Mouse (Mus musculus): ENCODE measurements around the gene Lrrc58. TPM values are rescaled to one million over a fixed set of nuclear protein-coding genes. Genes with fewer than 3 reads are reported as not detected.

Gene Lrrc58
- total RNA-seq, 2 experiments from 2014 or later, result 41.3 to 66.4 TPM

DNA sequence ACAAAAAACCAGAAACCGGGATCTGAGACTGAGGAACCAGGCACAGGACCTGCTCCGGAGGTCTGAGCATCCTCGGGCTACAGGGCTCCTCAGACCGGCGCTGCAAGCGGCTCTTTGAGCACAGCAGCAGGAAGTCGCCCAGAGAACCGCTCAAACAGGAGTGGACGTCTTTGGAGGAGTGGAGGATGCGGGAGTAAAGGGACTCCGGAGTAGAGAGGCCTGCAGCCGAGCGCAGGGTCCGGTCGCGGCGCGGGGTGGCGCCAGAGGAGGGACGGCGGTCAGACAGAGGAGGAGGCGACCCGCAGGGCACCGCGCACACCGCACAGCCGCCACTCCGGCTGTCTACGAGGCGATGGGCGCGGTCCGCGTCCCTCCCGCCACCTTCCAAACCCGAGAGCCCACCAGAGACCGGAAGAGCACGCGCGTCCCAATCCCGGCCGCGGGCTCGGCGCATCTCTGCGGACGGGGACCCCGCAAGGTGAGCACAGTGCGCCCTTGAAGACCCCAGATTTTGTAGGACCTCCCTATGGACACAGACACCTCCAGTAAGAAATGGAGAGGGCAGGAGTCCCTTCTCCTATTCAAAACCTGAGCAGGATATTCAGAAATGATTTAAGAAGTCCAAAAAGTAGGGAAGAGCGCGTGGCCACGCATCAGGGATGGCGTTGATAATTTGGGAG is 48.1 kb downstream of the Lrrc58 start, which contains the start of gene Gpr156:
TSS of gene Gpr156 (plus strand) at position 359 of the 680 bp plus-strand sequence.
- intact Hi-C loops (cut with DNase I; ENCODE audit: low total_unique reads), result no loop called here
- DNase-seq, result peak; percentile 58

DNA sequence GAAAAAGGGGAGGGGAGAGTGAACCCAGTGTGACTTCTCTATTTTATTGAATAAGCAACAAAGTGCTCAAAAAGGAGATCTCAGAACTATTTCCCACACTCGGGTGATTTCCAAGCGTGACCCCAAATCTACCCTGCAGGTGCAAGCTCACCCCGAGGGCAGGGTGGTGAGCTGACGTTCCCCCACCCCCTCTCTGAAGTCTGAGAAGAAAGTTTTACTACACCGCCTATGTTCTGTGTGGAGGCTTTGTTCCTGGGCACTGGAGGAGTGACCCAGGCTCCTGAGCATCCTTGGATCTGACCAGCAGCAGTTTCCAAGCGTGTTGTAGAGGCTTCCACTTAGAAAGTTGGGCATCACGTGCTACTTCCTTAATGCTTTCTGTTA is 48.6 kb downstream of the Lrrc58 start:
- intact Hi-C loops (cut with DNase I; ENCODE audit: low total_unique reads), result no loop called here
- no peak for DNase-seq

DNA sequence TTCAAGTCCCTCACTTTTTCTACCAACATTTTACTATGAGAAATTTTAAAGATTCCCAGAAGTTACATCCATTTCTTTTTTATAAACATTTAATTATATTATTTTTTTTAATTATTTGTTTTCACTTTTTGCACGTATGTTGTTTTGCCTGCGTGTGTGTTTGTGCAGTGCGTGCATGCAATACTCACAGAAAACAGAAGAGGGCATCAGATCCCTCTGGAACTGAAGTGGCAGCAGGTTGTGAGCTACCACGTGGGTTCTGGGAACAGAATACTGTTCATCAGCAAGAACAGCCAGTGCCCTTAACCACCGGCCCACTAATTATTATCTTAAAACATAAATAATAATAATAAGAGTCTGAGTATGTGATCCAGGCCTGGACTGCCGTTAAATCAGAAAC is 50.8 kb downstream of the Lrrc58 start:
- intact Hi-C loops (cut with DNase I; ENCODE audit: low total_unique reads), result no loop called here
- DNase-seq, result no peak

DNA sequence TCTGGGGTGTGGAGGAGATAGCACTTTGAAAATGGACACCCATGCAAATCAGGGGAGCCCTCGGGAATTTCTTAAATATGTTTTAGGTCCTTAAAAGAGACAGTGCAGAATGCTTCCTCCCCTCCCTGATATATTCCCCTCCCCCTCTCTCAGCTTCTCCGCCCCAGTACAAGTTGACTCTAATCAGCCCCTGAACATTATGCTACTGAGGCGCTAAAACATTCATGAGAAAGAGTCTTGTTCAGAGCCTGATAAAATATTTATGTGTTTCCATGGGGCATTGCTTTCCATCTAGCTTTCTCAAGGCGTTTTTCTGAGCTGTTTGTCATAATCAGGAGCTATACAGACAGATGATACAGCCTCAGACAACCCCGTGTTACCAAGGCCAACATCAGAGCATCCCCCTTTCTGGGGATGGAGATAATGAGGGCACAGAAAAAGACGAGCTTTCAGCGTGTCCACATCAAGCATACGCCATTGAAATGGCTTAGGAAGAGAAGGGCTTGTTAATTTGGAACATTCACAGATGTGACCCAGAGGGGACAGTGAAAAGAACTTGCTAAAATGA is 52.7 kb downstream of the Lrrc58 start:
- intact Hi-C loops (cut with DNase I; ENCODE audit: low total_unique reads), result no loop called here

DNA sequence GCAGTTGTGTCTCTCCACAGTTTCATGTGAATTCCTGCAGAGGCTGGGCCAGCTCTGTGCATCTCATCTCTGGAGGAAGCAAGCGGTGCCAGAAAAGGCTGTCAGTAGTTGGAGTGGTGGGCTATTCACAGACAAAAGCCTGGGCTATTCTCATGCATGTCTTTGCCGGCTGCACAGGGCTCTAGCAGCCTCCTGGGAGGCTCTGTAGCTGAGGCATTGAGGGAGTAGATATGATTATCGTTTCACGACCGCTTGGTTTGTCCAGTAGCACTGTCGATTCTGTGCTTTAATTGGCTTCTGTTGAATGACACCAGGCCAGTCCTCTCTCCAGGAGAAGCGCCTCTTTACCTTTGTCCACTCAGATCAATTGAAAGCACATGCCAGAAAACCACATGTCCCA is 57.9 kb downstream of the Lrrc58 start:
- no peak for DNase-seq
- intact Hi-C loops (cut with DNase I; ENCODE audit: low total_unique reads), result no loop called here

More for the DNA sequence above, 52.7 kb downstream of the Lrrc58 start:
- DNase-seq, result no peak

DNA sequence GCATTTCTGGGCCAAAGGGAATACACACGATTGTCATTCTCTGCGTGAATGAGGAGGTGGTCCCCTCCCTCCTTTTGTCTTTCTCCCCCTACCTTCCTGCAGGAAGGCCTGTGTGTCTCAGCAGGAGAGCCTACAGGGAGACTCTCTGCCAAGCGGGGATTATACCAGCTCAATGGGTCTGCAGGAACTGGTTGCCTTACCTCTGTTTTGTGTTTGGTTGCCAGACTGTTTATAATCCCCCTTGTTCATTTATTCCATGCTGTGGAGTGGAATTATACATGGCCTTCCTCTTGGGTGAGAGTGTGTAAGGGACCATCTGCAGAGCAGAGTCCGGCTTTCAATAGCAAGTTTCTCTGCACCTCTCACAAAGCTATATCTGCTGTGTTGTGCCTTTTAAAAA is 58.9 kb downstream of the Lrrc58 start:
- intact Hi-C loops (cut with DNase I; ENCODE audit: low total_unique reads), result no loop called here
- DNase-seq, result no peak

DNA sequence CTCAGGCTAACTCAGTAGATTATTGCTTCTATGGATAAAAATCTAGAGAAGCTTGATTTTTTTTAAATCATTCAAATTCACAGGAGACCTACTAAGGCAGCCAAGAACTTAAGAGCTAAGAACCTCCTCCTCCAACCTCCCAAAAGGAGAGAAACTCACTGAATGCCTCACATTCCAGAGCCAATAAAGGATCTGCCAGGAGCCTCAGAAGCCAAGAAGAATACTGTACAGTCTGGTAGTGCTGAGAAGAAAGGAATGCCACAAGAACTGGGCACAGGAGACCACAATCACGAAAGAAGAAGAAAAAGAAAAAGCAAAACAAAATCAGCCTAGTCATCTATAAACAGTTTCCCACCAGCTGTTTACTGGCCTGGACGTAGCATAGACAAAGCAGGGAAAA is 60.8 kb downstream of the Lrrc58 start:
- intact Hi-C loops (cut with DNase I; ENCODE audit: low total_unique reads), result no loop called here
- no peak for DNase-seq

DNA sequence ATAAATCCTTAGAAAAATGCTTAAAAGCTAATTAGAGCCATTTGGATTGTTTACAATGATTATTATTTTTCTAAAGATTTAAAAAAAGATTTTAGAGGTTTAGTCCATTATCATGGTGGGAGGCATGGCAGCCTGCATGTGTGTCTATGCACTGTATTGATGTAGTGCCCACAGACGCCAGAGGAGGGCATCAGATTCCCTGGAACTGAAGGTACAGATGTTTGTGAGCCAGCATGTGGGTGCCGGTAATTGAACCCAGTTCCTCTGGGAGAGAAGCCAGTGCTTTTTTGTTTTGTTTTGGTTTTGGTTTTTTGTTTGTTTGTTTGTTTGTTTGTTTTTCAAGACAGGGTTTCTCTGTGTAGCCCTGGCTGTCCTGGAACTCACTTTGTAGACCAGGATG is 61.4 kb downstream of the Lrrc58 start:
- no peak for DNase-seq
- intact Hi-C loops (cut with DNase I; ENCODE audit: low total_unique reads), result no loop called here

DNA sequence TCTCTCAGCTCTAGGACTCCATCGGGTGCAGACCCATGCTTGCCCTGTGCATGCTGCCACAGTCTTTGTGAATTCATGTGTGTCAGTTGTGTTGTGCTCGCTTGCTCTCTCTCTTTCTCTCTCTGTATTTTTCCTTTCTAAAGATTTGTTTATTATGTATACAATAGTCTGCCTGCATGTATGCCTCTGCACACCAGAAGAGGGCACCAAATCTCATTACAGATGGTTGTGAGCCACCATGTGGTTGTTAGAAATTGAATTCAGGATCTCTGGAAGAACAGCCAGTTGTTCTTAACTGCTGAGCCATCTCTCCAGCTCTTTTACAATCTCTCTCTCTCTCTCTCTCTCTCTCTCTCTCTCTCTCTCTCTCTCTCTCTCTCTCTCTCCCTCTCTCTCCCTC is 66.7 kb downstream of the Lrrc58 start:
- DNase-seq, result no peak
- intact Hi-C loops (cut with DNase I; ENCODE audit: low total_unique reads), result no loop called here

DNA sequence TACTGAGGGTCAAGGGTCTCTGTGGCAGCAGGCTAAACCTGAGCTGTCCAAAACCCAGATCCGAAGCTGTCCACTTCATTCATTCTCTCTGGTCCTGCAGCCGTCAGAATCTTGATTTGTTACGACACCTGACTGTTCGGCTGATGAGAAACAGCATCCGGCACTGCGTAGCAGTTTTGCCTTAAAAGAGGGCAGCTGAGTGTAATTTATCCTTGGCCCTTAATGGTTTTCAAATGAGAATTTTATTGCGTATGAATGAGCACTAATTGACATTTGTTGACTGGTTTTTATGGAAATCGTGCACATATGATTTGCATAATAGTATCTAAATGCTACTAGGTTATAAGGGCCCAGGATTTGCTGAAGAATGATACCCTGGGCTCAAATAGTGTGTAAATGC is 69.1 kb downstream of the Lrrc58 start:
- intact Hi-C loops (cut with DNase I; ENCODE audit: low total_unique reads), result no loop called here
- no peak for DNase-seq

Other genes starting within 250 kb of the Lrrc58 start
- gene Ndufb4, start 213.9 kb upstream of the Lrrc58 start, total RNA-seq (2021), result 100 to 1,000 TPM; 142 to 157 TPM
- 100 to 1,000 TPM; 209 to 290 TPM for gene Fstl1, start 91.5 kb upstream of the Lrrc58 start, total RNA-seq (2021)
- gene Gm36028, start 7.2 kb upstream of the Lrrc58 start, total RNA-seq (2021), result not detected
- under 1 TPM; 0.22 to 0.59 TPM for gene Gpr156, start 48.1 kb downstream of the Lrrc58 start, total RNA-seq (2021)
- gene Gsk3b, start 220.6 kb downstream of the Lrrc58 start, total RNA-seq (2021), result 10 to 100 TPM; 47.2 to 49.3 TPM

Measured in gastrocnemius, postnatal 14 days (tissue).